Mouse (Mus musculus) bone marrow macrophage, adult 2 months (primary cell): ENCODE measurements around the gene Zfp296.

Source experiments
- CTCF ChIP-seq: IDR thresholded peaks from 2 replicates; pipeline ENCODE4 v1.5.1; 2012; ENCODE audit warnings: low read depth, mild to moderate bottlenecking, low read length, moderate library complexity
- POLR2A ChIP-seq: IDR thresholded peaks from 2 replicates; pipeline ENCODE4 v1.6.1; 2012; ENCODE audit warnings: mild to moderate bottlenecking, low read depth, low read length, borderline replicate concordance

GRCm38 (mm10) chr7:19534676-19535075 is 42.4 kb upstream of the Zfp296 start:
- TF ChIP-seq CTCF = no peak
- no peak for TF ChIP-seq POLR2A
